ENCODE assay signal across 17 mouse cellular contexts in the genomic region with DNA sequence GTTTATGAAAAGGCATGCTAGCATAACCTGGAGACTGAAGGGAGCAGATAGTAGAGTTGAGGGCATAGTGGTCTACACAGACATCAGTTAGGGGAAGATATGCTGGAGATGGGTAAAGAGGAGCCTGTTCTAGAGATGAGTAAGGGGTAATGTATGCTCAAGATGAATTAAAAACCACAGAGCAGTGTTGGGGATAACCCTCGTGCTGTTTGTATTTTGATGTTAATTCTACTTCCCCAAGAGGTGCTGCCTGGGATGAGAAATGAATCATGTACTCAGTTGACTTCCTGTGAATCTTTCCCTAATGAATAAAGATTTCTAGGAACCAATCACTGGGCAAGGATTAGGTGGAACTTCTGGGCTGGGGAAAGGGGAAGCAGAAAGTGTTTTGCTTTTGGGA. TPM values are rescaled to one million over a fixed set of nuclear protein-coding genes. Genes with fewer than 3 reads are reported as not detected.
"Had no signal": no experiment of that assay in that cellular context is flagged by ENCODE, and none has a peak within 500 bp of the region (broad histone marks: within the 10 kb centered on the region; RNA-seq: fewer than 3 reads in every experiment).

No protein-coding gene starts in this region.

- H3K4me1 ChIP-seq: limb, embryonic 15.5 days; midbrain, embryonic 13.5 days had no signal

- H3K27me3 ChIP-seq: limb, embryonic 15.5 days; midbrain, embryonic 13.5 days had no signal

- H3K9ac ChIP-seq: limb, embryonic 15.5 days; liver, embryonic 14.5 days; midbrain, embryonic 13.5 days had no signal

- DNase-seq: kidney, adult 8-10 months; kidney, postnatal 25 days; layer of hippocampus, postnatal 36 days; lung, postnatal 4 days; right cerebral cortex, postnatal 14 days; thymus, postnatal 36 days had no signal

- H3K4me3 ChIP-seq: limb, embryonic 15.5 days; midbrain, embryonic 13.5 days had no signal

- H3K9me3 ChIP-seq: limb, embryonic 15.5 days; midbrain, embryonic 13.5 days had no signal

- H3K27ac ChIP-seq: limb, embryonic 15.5 days; liver, embryonic 14.5 days; midbrain, embryonic 13.5 days had no signal

- ATAC-seq: intestine, postnatal 0 days; midbrain, embryonic 13.5 days had no signal

- H3K36me3 ChIP-seq: limb, embryonic 15.5 days; midbrain, embryonic 13.5 days had no signal

- H3K4me2 ChIP-seq: limb, embryonic 15.5 days; midbrain, embryonic 13.5 days had no signal

RNA-seq across cellular contexts. Expression of a gene that starts 2.6 kb away (rescaled TPM):
- total RNA-seq: layer of hippocampus, postnatal 36 days; left cerebral cortex, adult 8-10 months; left cerebral cortex, postnatal 25 days; midbrain, postnatal 0 days had no signal
- polyA plus RNA-seq: intestine, postnatal 0 days; kidney, embryonic 16.5 days; limb, embryonic 11.5 days; limb, embryonic 15.5 days; midbrain, embryonic 13.5 days; midbrain, postnatal 0 days; neural tube, embryonic 14.5 days; small intestine, adult 2 months had no signal

RNA-seq across cellular contexts. Expression of a gene that starts 59.5 kb away (rescaled TPM):
- total RNA-seq: layer of hippocampus, postnatal 36 days; left cerebral cortex, adult 8-10 months; left cerebral cortex, postnatal 25 days had no signal
- polyA plus RNA-seq: neural tube, embryonic 14.5 days had no signal
